Mouse (Mus musculus) thymus, adult 2 months (tissue): ENCODE measurements at regions not wholly inside any gene's neighbourhood (a gene's known extent, or its start where the extent isn't known, plus 50 kb on each side); places are given as distances from the start of the nearest gene placed in this dataset.

Experiments used
- DNase-seq: peaks from one replicate; pipeline ENCODE4 v3.0.0; 2021
- H3K27ac ChIP-seq: fragments of 200-500 bp; 2 replicates; pipeline ENCODE4 v1.5.1; 2012; ENCODE audit warnings: low read length, control low read depth; ENCODE audit not compliant: control insufficient read depth, insufficient read depth
- H3K27me3 ChIP-seq: fragments of 200-500 bp; 2 replicates; pipeline ENCODE4 v1.6.1; 2012; ENCODE audit warnings: mild to moderate bottlenecking, low read length, moderate library complexity, mixed read lengths; ENCODE audit not compliant: control insufficient read depth, insufficient read depth
- H3K36me3 ChIP-seq: fragments of 200-500 bp; 2 replicates; pipeline ENCODE4 v1.6.1; 2012; ENCODE audit warnings: mild to moderate bottlenecking, low read length, moderate library complexity; ENCODE audit not compliant: control insufficient read depth, insufficient read depth
- H3K4me1 ChIP-seq: fragments of 200-500 bp; replicated peaks from 2 replicates; pipeline ENCODE4 v1.6.1; 2012; ENCODE audit warnings: low read length; ENCODE audit not compliant: control insufficient read depth, insufficient read depth
- H3K4me3 ChIP-seq: fragments of 200-500 bp; 2 replicates; pipeline ENCODE4 v1.5.1; 2012; ENCODE audit warnings: mild to moderate bottlenecking, low read length, control low read depth, moderate library complexity; ENCODE audit not compliant: control insufficient read depth, insufficient read depth
- CTCF ChIP-seq: fragments of 200-500 bp; IDR thresholded peaks from 2 replicates; pipeline ENCODE4 v1.5.1; 2012; ENCODE audit warnings: mild to moderate bottlenecking, control low read depth, low read length, moderate library complexity, borderline replicate concordance; ENCODE audit not compliant: control insufficient read depth, poor library complexity, insufficient read depth; ENCODE audit errors: extremely low read depth
- POLR2A ChIP-seq: fragments of 200-500 bp; IDR thresholded peaks from 2 replicates; pipeline ENCODE4 v1.6.1; 2012; ENCODE audit warnings: mild to moderate bottlenecking, low read length, control low read depth, moderate library complexity; ENCODE audit not compliant: control insufficient read depth, poor library complexity, insufficient read depth; ENCODE audit errors: extremely low read depth
- WGBS: fragments of 180-500 bp; shearing (Covaris S2); methylation state at CpG from one replicate; pipeline ENCODE4 v1.1.7; 2018; 5-methylcytosine and 5-hydroxymethylcytosine counted together

DNA sequence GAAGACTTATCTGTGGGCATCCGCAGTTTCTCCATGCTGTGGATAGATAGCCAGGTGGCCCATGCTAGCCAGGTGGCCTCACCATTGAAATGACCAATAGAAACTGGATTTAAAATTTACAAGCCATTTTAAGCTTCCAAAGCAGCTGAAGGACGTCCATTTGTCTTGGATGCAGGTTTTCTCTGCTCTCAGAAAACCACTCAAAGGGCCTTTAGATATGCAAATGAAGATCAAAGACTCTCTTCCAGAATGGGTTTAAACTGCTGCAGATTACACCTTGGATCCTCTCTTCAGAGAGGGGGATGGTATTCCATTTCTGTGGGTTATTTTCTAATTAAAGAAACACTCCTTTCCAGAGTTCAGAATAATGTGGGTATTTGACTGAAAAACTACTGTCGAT lies 518.5 kb downstream of the Rnf144a start:
- no peaks in the 10 kb centered on the region for H3K36me3 ChIP-seq
- no peak for DNase-seq
- TF ChIP-seq POLR2A = no peak
- TF ChIP-seq CTCF = no peak
- H3K27me3 ChIP-seq = no peaks in the 10 kb centered on the region
- H3K4me1 ChIP-seq = no peaks in the 10 kb centered on the region
- H3K27ac ChIP-seq = no peak overlapping the region
- H3K4me3 ChIP-seq = no peak overlapping the region
- 88% methylated on average over 3 of the region's 3 CpGs for WGBS

DNA sequence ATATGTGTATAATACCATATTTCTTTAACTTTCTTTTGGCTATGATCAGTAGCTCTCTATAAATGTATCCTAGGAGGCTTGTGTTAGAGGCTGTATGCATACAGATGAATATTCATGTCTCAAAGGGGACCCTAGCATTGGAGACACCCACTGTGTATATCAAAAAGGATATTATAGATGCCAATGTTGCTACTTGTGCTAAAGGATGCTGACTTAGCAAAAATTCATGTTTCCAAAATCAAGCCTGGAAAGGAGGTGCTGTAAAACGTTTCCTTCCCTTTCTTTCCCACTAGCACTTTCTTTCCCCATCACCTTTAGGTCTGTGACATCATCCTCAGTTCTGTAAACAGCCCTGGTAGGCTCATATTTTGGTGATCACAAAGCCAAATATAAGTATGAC lies 519.4 kb downstream of the Rnf144a start:
- DNase-seq = no peak
- no peak overlapping the region for H3K27ac ChIP-seq
- H3K27me3 ChIP-seq = no peaks in the 10 kb centered on the region
- WGBS = 23% methylated on average over 1 of the region's 1 CpGs
- H3K36me3 ChIP-seq = no peaks in the 10 kb centered on the region
- H3K4me3 ChIP-seq = no peak overlapping the region
- no peaks in the 10 kb centered on the region for H3K4me1 ChIP-seq
- TF ChIP-seq CTCF = no peak
- TF ChIP-seq POLR2A = no peak

DNA sequence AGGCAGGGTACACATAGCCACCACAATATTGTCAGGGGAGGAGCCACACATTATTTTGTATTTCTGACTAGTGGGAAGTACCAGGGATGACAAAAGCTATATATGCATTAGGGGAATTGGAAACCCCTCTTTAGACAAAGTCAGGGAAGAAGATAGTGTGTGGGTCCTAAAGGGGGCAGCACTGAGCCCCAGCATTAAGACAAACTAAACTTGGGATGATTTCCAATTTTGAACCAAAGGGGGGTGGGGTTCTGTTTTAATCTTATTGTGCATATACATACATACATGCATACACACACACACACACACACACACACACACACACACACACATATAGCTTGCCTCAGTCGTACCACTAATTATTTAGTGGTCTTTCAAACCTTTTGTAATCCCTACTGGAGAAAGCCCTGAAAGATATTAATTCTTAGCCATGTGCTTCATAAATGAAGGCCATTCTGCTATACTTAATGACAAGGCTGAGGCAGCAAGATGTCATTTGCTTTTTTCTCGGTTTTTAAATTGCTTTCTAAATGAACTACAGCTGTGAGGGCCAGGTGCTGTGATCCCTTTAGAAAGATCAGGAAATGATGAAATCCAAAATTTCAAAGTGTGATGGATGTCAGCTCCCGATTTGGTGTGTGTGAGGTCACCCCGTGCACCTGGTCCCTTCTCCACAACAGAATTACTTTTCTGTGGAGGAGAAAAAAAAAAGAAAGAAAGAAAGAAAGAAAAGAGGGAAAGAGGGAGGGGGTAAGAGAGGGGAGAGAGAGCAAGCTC lies 523.5 kb downstream of the Rnf144a start:
- Histone ChIP-seq H3K36me3 (no peaks in the 10 kb centered on the region), H3K27me3 (no peaks in the 10 kb centered on the region), H3K4me1 (no peaks in the 10 kb centered on the region), H3K27ac (no peak overlapping the region), H3K4me3 (no peak overlapping the region)
- TF ChIP-seq CTCF = no peak
- TF ChIP-seq POLR2A = no peak
- WGBS = 50% methylated on average over 4 of the region's 4 CpGs
- peak; percentile 10 for DNase-seq

DNA sequence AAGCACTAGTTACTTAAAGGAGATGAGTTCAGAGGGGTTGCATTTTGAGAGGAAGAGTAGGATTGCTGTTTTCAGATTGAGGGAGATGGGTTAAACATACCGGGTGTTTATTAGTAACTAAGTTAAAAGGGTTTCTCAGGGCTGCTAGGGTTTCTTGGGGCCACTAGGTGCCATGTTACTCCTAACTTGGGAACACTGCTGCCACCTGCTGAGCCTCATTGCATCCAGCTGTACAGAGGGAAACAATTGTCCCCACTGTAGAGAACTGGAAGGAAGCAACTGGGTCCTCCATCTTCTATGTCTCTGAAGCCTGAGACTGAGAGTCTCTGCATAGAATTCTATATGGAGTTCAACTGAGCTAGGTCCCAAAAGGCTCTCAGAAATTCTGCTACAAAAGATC lies 524.3 kb downstream of the Rnf144a start:
- no peak for TF ChIP-seq CTCF
- H3K4me3 ChIP-seq = no peak overlapping the region
- H3K36me3 ChIP-seq = no peaks in the 10 kb centered on the region
- 77% methylated on average over 1 of the region's 1 CpGs for WGBS
- DNase-seq = peak; percentile 23
- H3K4me1 ChIP-seq = no peaks in the 10 kb centered on the region
- no peaks in the 10 kb centered on the region for H3K27me3 ChIP-seq
- no peak overlapping the region for H3K27ac ChIP-seq

DNA sequence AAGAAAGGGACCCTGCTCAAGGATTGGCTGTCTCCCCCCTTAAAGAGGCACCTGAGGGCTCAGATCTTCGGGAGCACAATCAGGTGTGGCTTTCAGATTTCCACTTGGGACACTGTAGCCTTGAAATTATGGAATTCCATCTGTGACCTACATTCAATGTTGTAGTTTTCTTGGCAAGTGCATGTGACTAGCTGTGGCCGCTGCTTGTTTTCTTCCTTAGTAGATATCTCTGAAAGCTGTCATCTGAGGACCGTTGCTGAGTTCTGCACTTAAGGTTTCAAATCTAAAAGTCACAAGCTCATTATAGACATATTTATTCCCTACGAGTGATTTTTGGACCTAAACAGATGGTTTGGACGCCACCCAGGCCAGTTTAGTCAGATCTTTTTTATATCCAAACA lies 531.3 kb downstream of the Rnf144a start:
- H3K27ac ChIP-seq = no peak overlapping the region
- no peak for DNase-seq
- no peak overlapping the region for H3K4me3 ChIP-seq
- WGBS = 88% methylated on average over 5 of the region's 5 CpGs
- no peaks in the 10 kb centered on the region for H3K4me1 ChIP-seq
- no peaks in the 10 kb centered on the region for H3K36me3 ChIP-seq
- H3K27me3 ChIP-seq = no peaks in the 10 kb centered on the region
- TF ChIP-seq POLR2A (no peak), CTCF (no peak)

DNA sequence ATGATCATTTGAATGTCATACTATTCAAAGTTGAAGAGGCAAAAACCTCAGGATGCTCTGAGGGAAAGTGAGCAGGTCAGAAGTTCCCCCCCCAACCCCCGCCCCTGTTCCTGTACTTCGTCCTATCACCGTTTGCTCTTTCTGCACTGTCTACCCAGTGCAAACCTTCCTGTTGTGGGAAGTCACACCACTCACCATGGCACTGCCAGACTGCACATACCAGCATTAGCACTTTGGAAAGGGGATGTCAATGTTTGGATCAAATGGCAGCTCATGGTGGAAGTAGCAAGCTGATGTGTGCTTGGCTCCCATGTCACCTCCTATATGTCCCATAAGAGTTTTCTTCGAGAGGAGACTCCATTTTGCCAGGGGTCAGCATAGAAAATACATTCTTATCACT lies 543.2 kb downstream of the Rnf144a start:
- 77% methylated on average over 4 of the region's 4 CpGs for WGBS
- Histone ChIP-seq H3K27me3 (no peaks in the 10 kb centered on the region), H3K36me3 (no peaks in the 10 kb centered on the region), H3K4me3 (no peak overlapping the region), H3K4me1 (no peaks in the 10 kb centered on the region), H3K27ac (no peak overlapping the region)
- TF ChIP-seq POLR2A (no peak), CTCF (no peak)
- no peak for DNase-seq

DNA sequence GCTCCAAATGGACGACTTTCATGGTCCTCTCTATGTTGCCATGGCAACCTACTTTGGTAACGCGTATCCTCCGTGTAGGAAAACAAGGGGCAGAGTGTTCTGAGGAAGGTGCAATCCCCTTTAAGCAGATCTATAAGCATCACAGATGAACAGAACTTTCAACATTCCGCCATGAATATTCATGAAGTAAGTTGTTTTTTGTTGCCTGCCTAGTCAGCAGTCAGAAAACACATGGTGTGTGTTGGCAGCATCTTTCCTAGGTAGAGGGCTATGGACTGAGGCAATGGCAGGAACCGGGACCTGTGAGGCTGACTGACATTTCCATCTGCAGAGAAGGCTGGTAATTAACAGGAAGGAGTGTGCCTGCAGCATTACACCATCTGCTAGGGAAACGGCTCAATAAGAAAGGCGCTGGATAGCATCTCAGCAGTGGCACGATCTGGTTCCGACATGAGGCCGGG lies 544.0 kb downstream of the Rnf144a start:
- no peak for TF ChIP-seq POLR2A
- no peak for TF ChIP-seq CTCF
- H3K4me3 ChIP-seq = no peak overlapping the region
- no peak for DNase-seq
- H3K27me3 ChIP-seq = no peaks in the 10 kb centered on the region
- H3K27ac ChIP-seq = no peak overlapping the region
- 70% methylated on average over 11 of the region's 11 CpGs for WGBS
- no peaks in the 10 kb centered on the region for H3K4me1 ChIP-seq
- H3K36me3 ChIP-seq = no peaks in the 10 kb centered on the region
